Mouse (Mus musculus): ENCODE measurements at regions not wholly inside any gene's neighbourhood (a gene's known extent, or its start where the extent isn't known, plus 50 kb on each side); places are given as distances from the start of the nearest gene placed in this dataset.

GRCm38 (mm10) chr3:39999846-40000245 is 531.2 kb upstream of the Intu start:
- TF ChIP-seq RCOR1 (conservative IDR thresholded peaks at IDR 0.05; ENCODE audit: low read depth, low read length) (no peak), RAD21 (IDR thresholded peaks at IDR 0.05; ENCODE audit: low read depth, low read length) (no peak), JUND (conservative IDR thresholded peaks at IDR 0.05; ENCODE audit: low read depth, low read length) (no peak), POLR2A (IDR thresholded peaks at IDR 0.05; ENCODE audit: low read depth, low read length) (no peak), SIN3A (IDR thresholded peaks at IDR 0.05; ENCODE audit: low read length) (no peak), E2F4 (IDR thresholded peaks at IDR 0.05; ENCODE audit: insufficient replicate concordance, low read depth, low read length) (no peak), BHLHE40 (IDR thresholded peaks at IDR 0.05; ENCODE audit: low read depth, low read length) (no peak), HCFC1 (IDR thresholded peaks at IDR 0.05; ENCODE audit: low read depth, low read length) (no peak), SMC3 (IDR thresholded peaks at IDR 0.05; ENCODE audit: low read depth, low read length) (no peak), CHD2 (IDR thresholded peaks at IDR 0.05; ENCODE audit: low read length) (no peak), CTCF (conservative IDR thresholded peaks at IDR 0.05 in 1 of 2, IDR thresholded peaks at IDR 0.05 in 1 of 2; ENCODE audit: low read depth in 2 of 2, low read length in 2 of 2) (no peak)
